Mouse (Mus musculus) adrenal gland, adult 18-20 months (tissue): ENCODE measurements around the gene H2-Ke6. TPM values are rescaled to one million over a fixed set of nuclear protein-coding genes. Genes with fewer than 3 reads are reported as not detected.

Source experiments
- DNase-seq, 2 experiments: peaks; one replicate each; pipeline ENCODE4 v3.0.0; 2021 to 2022; ENCODE audit warnings: low spot score in 2 of 2
- long read RNA-seq, 2 experiments: library from polyadenylated mRNA; stranded (forward); transcript quantifications; one replicate each; pipeline ENCODE4 v2.0.0; 2021
- total RNA-seq, 2 experiments: library from RNA; stranded (reverse); gene quantifications; 1 replicate in 1 of 2; 2 replicates in 1 of 2; pipeline ENCODE4 v1.2.3; 2021

Gene H2-Ke6
- 100 to 1,000 TPM; 246 to 274 TPM for total RNA-seq
- long read RNA-seq, experiment 1, transcript H2-Ke6-201 (9 exons, 965 nt), result major isoform, 35 of 51 reads
- long read RNA-seq, experiment 1, partial matches to known transcripts, result 4 of 51 reads
- long read RNA-seq, experiment 1, other reads (novel, unspliced or antisense), result 7 of 51 reads
- long read RNA-seq, experiment 2, transcript H2-Ke6-201 (9 exons, 965 nt), result major isoform, 166 of 301 reads
- long read RNA-seq, experiment 2, transcript H2-Ke6-212 (8 exons, 1,133 nt), result minor isoform, 9 of 301 reads
- long read RNA-seq, experiment 2, partial matches to known transcripts, result 87 of 301 reads
- long read RNA-seq, experiment 2, other reads (novel, unspliced or antisense), result 36 of 301 reads

- peak; percentile 89 to 91 for DNase-seq
Measured at GRCm38 (mm10) chr17:34027656-34028223, at the start of gene H2-Ke6. H2-Ke6 (minus strand) TSS chr17:34028060.

- peak; percentile 56 to 63 for DNase-seq
Measured at GRCm38 (mm10) chr17:34077549-34077948, 49.7 kb upstream of the H2-Ke6 start.

GRCm38 (mm10) chr17:34075271-34075670 is 47.4 kb upstream of the H2-Ke6 start:
- peak; percentile 62 to 76 for DNase-seq

- DNase-seq, result no peak
Measured at GRCm38 (mm10) chr17:34072091-34072490, 44.2 kb upstream of the H2-Ke6 start.

GRCm38 (mm10) chr17:34068864-34069263 is 41.0 kb upstream of the H2-Ke6 start:
- DNase-seq, result no peak

- DNase-seq, result no peak
Measured at GRCm38 (mm10) chr17:34057224-34057623, 29.4 kb upstream of the H2-Ke6 start.

- DNase-seq, result no peak
Measured at GRCm38 (mm10) chr17:34047404-34048050, 19.7 kb upstream of the H2-Ke6 start.

- DNase-seq, result no peak
Measured at GRCm38 (mm10) chr17:34045941-34046340, 18.1 kb upstream of the H2-Ke6 start.

GRCm38 (mm10) chr17:34039562-34040450 is 11.9 kb upstream of the H2-Ke6 start:
- DNase-seq, result no peak

- DNase-seq, result no peak
Measured at GRCm38 (mm10) chr17:34038878-34039561, 11.2 kb upstream of the H2-Ke6 start, which contains the start of gene Col11a2. Col11a2 (plus strand) TSS chr17:34039437.

- no peak for DNase-seq
Measured at GRCm38 (mm10) chr17:34038440-34038839, 10.6 kb upstream of the H2-Ke6 start.

GRCm38 (mm10) chr17:34037241-34037640 is 9.4 kb upstream of the H2-Ke6 start:
- DNase-seq, result no peak

GRCm38 (mm10) chr17:34036647-34037046 is 8.8 kb upstream of the H2-Ke6 start:
- no peak for DNase-seq

- DNase-seq, result no peak
Measured at GRCm38 (mm10) chr17:34035517-34035916, 7.7 kb upstream of the H2-Ke6 start.

GRCm38 (mm10) chr17:34034064-34034463 is 6.2 kb upstream of the H2-Ke6 start:
- peak in 1 of 2 experiments; percentile 65 for DNase-seq

GRCm38 (mm10) chr17:34033441-34033840 is 5.6 kb upstream of the H2-Ke6 start:
- DNase-seq, result no peak

- DNase-seq, result no peak
Measured at GRCm38 (mm10) chr17:34032806-34033205, 4.9 kb upstream of the H2-Ke6 start.

GRCm38 (mm10) chr17:34032174-34032632 is 4.3 kb upstream of the H2-Ke6 start:
- DNase-seq, result peak; percentile 79

GRCm38 (mm10) chr17:34031465-34032173 is 3.8 kb upstream of the H2-Ke6 start, which contains the start of the genes Slc39a7 and Rxrb:
Slc39a7 (minus strand) TSS chr17:34031682.
Rxrb (plus strand) TSS chr17:34031812.
- peak; percentile 99 for DNase-seq
